Mouse (Mus musculus) liver, embryonic 13.5 days (tissue): ENCODE results near the gene Zfp46. TPM values are rescaled to one million over a fixed set of nuclear protein-coding genes. Genes with fewer than 3 reads are reported as not detected.
A peak's percentile ranks its signal among the peaks of the same experiment; 100 is the strongest.

Experiments
- ATAC-seq: fragments of 200-750 bp; cut with Nextera tagmentation; 2 replicates; pipeline ENCODE4 v1.8.0; 2017; ENCODE audit warnings: low read depth, mild to moderate bottlenecking, moderate number of reproducible peaks, moderate library complexity
- DNase-seq: peaks from one replicate; pipeline ENCODE4 v3.0.0; 2022
- H3K27ac ChIP-seq: fragments of 300-500 bp; sonication (generic); 2 replicates; pipeline ENCODE4 v1.5.1; 2015; ENCODE audit warnings: moderate library complexity, mild to moderate bottlenecking, inconsistent platforms
- H3K27me3 ChIP-seq: fragments of 300-500 bp; sonication (generic); 2 replicates; pipeline ENCODE4 v1.6.1; 2015; ENCODE audit warnings: mild to moderate bottlenecking, inconsistent platforms
- H3K36me3 ChIP-seq: fragments of 300-500 bp; sonication (generic); 2 replicates; pipeline ENCODE4 v1.6.1; 2015; ENCODE audit warnings: mild to moderate bottlenecking, inconsistent platforms
- H3K4me1 ChIP-seq: fragments of 300-500 bp; sonication (generic); replicated peaks from 2 replicates; pipeline ENCODE4 v1.6.1; 2015; ENCODE audit warnings: inconsistent platforms
- H3K4me2 ChIP-seq: fragments of 300-500 bp; sonication (generic); 2 replicates; pipeline ENCODE4 v1.6.1; 2015; ENCODE audit warnings: inconsistent platforms, mild to moderate bottlenecking, moderate library complexity
- H3K4me3 ChIP-seq: fragments of 300-500 bp; sonication (generic); replicated peaks from 2 replicates; pipeline ENCODE4 v1.5.1; 2015; ENCODE audit warnings: mild to moderate bottlenecking, inconsistent platforms
- H3K9ac ChIP-seq: fragments of 300-500 bp; sonication (generic); 2 replicates; pipeline ENCODE4 v1.6.1; 2015; ENCODE audit warnings: mild to moderate bottlenecking, inconsistent platforms
- H3K9me3 ChIP-seq: fragments of 300-500 bp; sonication (generic); replicated peaks from 2 replicates; pipeline ENCODE4 v1.6.1; 2016; ENCODE audit warnings: inconsistent platforms
- WGBS: fragments of 180-500 bp; shearing (Covaris S2); methylation state at CpG from one replicate; pipeline ENCODE4 v1.1.7; 2015; ENCODE audit not compliant: insufficient replicate concordance; 5-methylcytosine and 5-hydroxymethylcytosine counted together
- polyA plus RNA-seq: library from polyadenylated mRNA; unstranded; fragments of >200 nt; fragmentation: Nextera tagmentation; extraction: Ambion mirVana; gene quantifications from 2 replicates; pipeline ENCODE4 v1.2.1, GENCODE M21; 2015

Gene Zfp46
- polyA plus RNA-seq, 1 experiment from 2014 or later, result 2.6 TPM

GRCm38 (mm10) chr4:136312616-136313015 is 28.1 kb downstream of the Zfp46 start:
- Histone ChIP-seq H3K27ac (peak overlapping the region; percentile 99), H3K36me3 (peaks cover 16% of the 10 kb centered on the region), H3K4me3 (peak overlapping the region; percentile 98), H3K4me1 (peaks cover 33% of the 10 kb centered on the region), H3K9me3 (no peaks in the 10 kb centered on the region), H3K9ac (peak overlapping the region; percentile 99), H3K27me3 (no peaks in the 10 kb centered on the region), H3K4me2 (peak overlapping the region; percentile 98)
- WGBS, result 16% methylated on average over 4 of the region's 4 CpGs
- no peak for ATAC-seq
- no peak for DNase-seq

DNA sequence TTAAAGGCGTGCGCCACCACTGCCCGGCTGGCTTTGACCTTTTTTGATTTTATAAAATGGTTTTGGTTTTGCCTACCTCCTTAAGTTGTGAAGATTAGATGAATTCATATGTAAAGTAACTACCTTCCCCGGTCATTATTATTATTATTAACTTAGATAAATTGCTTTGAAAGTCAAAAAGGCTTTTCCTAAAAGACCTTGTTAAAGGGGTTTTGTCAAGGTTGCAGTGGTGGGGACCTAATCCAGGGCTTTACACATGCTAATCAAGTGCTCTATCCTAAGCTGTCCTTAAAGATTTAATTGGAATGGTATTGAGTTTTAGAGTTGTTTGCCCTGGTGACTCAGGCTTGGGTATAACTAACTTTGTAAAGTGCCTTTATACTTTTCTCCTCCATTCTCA is 33.2 kb downstream of the Zfp46 start:
- no peak for DNase-seq
- no peaks in the 10 kb centered on the region for H3K27me3 ChIP-seq

GRCm38 (mm10) chr4:136320016-136320415 is 35.5 kb downstream of the Zfp46 start:
- H3K9me3 ChIP-seq, result no peaks in the 10 kb centered on the region
- H3K27me3 ChIP-seq, result no peaks in the 10 kb centered on the region
- 0 out of 2 replicates have a peak, but pooled peaks cover 1% of the 10 kb centered on the region for H3K4me1 ChIP-seq
- no peak overlapping the region for H3K4me3 ChIP-seq
- peaks cover 83% of the 10 kb centered on the region for H3K36me3 ChIP-seq
- H3K4me2 ChIP-seq, result no peak overlapping the region
- DNase-seq, result no peak
- WGBS, result 82% methylated on average over 4 of the region's 4 CpGs
- no peak overlapping the region for H3K27ac ChIP-seq
- H3K9ac ChIP-seq, result no peak overlapping the region
- no peak for ATAC-seq

More for the DNA sequence above, 33.2 kb downstream of the Zfp46 start:
- H3K4me2 ChIP-seq, result no peak overlapping the region
- no peak overlapping the region for H3K9ac ChIP-seq
- no peak for ATAC-seq
- no peak overlapping the region for H3K27ac ChIP-seq
- peaks cover 15% of the 10 kb centered on the region for H3K4me1 ChIP-seq
- no peaks in the 10 kb centered on the region for H3K9me3 ChIP-seq
- peaks cover 63% of the 10 kb centered on the region for H3K36me3 ChIP-seq
- no peak overlapping the region for H3K4me3 ChIP-seq
- WGBS, result 97% methylated on average over 4 of the region's 4 CpGs

- Histone ChIP-seq H3K36me3 (peaks cover 85% of the 10 kb centered on the region), H3K27me3 (no peaks in the 10 kb centered on the region), H3K9ac (no peak overlapping the region), H3K9me3 (no peaks in the 10 kb centered on the region), H3K4me1 (no peaks in the 10 kb centered on the region), H3K4me2 (no peak overlapping the region), H3K27ac (no peak overlapping the region), H3K4me3 (no peak overlapping the region)
- WGBS, result 95% methylated on average over 2 of the region's 2 CpGs
- DNase-seq, result no peak
- ATAC-seq, result no peak
Measured at GRCm38 (mm10) chr4:136324226-136324625, 39.7 kb downstream of the Zfp46 start.

- Histone ChIP-seq H3K4me3 (no peak overlapping the region), H3K36me3 (peaks cover 79% of the 10 kb centered on the region), H3K9ac (no peak overlapping the region), H3K9me3 (no peaks in the 10 kb centered on the region), H3K27ac (no peak overlapping the region), H3K4me2 (no peak overlapping the region), H3K4me1 (no peaks in the 10 kb centered on the region), H3K27me3 (no peaks in the 10 kb centered on the region)
- ATAC-seq (no peak), DNase-seq (no peak)
- WGBS, result 86% methylated on average over 5 of the region's 5 CpGs
Measured at GRCm38 (mm10) chr4:136327238-136327637, 42.8 kb downstream of the Zfp46 start.

GRCm38 (mm10) chr4:136328115-136328514 is 43.6 kb downstream of the Zfp46 start:
- no peaks in the 10 kb centered on the region for H3K4me1 ChIP-seq
- peaks cover 80% of the 10 kb centered on the region for H3K36me3 ChIP-seq
- H3K4me2 ChIP-seq, result no peak overlapping the region
- no peak overlapping the region for H3K27ac ChIP-seq
- H3K9ac ChIP-seq, result no peak overlapping the region
- no peaks in the 10 kb centered on the region for H3K27me3 ChIP-seq
- ATAC-seq, result no peak
- DNase-seq, result no peak
- H3K4me3 ChIP-seq, result no peak overlapping the region
- H3K9me3 ChIP-seq, result no peaks in the 10 kb centered on the region

- Histone ChIP-seq H3K9ac (no peak overlapping the region), H3K4me1 (no peaks in the 10 kb centered on the region), H3K4me3 (no peak overlapping the region), H3K4me2 (no peak overlapping the region), H3K27ac (no peak overlapping the region), H3K9me3 (no peaks in the 10 kb centered on the region), H3K36me3 (peaks cover 72% of the 10 kb centered on the region), H3K27me3 (no peaks in the 10 kb centered on the region)
- WGBS, result 90% methylated on average over 3 of the region's 3 CpGs
- DNase-seq, result no peak
- ATAC-seq, result no peak
Measured at GRCm38 (mm10) chr4:136331709-136332108, 47.2 kb downstream of the Zfp46 start.

DNA sequence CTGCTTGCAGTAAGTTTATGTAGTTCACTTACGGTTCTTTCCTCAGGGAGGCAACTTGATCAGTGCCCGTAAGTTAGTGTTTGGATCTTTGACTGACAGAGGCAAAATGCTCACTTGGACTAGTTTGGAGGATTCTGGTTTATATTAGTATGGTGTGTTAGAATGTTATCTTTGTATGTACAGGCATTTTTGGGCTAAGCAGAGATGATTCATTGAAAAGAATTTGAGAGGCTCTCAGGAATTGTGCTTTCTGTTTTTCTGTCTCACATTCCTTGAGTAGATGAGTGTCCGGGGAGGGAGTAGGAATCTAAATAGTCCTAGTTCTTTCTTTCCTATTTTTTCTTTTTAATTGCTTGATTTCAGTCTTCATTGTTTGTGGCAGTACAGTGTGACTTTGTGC is 48.7 kb downstream of the Zfp46 start:
- no peak overlapping the region for H3K9ac ChIP-seq
- no peaks in the 10 kb centered on the region for H3K27me3 ChIP-seq
- no peaks in the 10 kb centered on the region for H3K9me3 ChIP-seq
- H3K4me3 ChIP-seq, result no peak overlapping the region
- peaks cover 72% of the 10 kb centered on the region for H3K36me3 ChIP-seq
- DNase-seq (no peak), ATAC-seq (no peak)
- WGBS, result 77% methylated on average over 3 of the region's 3 CpGs
- no peaks in the 10 kb centered on the region for H3K4me1 ChIP-seq
- H3K27ac ChIP-seq, result no peak overlapping the region
- H3K4me2 ChIP-seq, result no peak overlapping the region

GRCm38 (mm10) chr4:136335065-136335464 is 50.6 kb downstream of the Zfp46 start:
- DNase-seq (no peak), ATAC-seq (no peak)
- WGBS, result 50% methylated on average over 2 of the region's 2 CpGs
- peaks cover 72% of the 10 kb centered on the region for H3K36me3 ChIP-seq
- no peaks in the 10 kb centered on the region for H3K27me3 ChIP-seq
- no peaks in the 10 kb centered on the region for H3K4me1 ChIP-seq
- H3K9ac ChIP-seq, result no peak overlapping the region
- H3K9me3 ChIP-seq, result no peaks in the 10 kb centered on the region
- H3K27ac ChIP-seq, result no peak overlapping the region
- H3K4me3 ChIP-seq, result no peak overlapping the region
- H3K4me2 ChIP-seq, result no peak overlapping the region

- no peaks in the 10 kb centered on the region for H3K27me3 ChIP-seq
- H3K9ac ChIP-seq, result no peak overlapping the region
- WGBS, result 65% methylated on average over 4 of the region's 4 CpGs
- H3K36me3 ChIP-seq, result peaks cover 64% of the 10 kb centered on the region
- DNase-seq (no peak), ATAC-seq (no peak)
- no peaks in the 10 kb centered on the region for H3K9me3 ChIP-seq
- H3K27ac ChIP-seq, result no peak overlapping the region
- H3K4me2 ChIP-seq, result no peak overlapping the region
- no peak overlapping the region for H3K4me3 ChIP-seq
- H3K4me1 ChIP-seq, result no peaks in the 10 kb centered on the region
Measured at GRCm38 (mm10) chr4:136337129-136337528, 52.6 kb downstream of the Zfp46 start.
